Mouse (Mus musculus): ENCODE data around the gene Dpp6. TPM values are rescaled to one million over a fixed set of nuclear protein-coding genes. Genes with fewer than 3 reads are reported as not detected.

Dpp6 gene
- polyA plus RNA-seq, 1 experiment from 2014 or later: 88.3 TPM

GRCm38 (mm10) chr5:27155671-27156070 lies 338.7 kb downstream of the Dpp6 start:
- 83% methylated on average over 3 of the region's 3 CpGs for WGBS

GRCm38 (mm10) chr5:27156366-27156765 lies 339.4 kb downstream of the Dpp6 start:
- Histone ChIP-seq H3K9ac (replicated peaks) (no peak overlapping the region), H3K4me1 (peaks cover 11% of the 10 kb centered on the region), H3K27me3 (replicated peaks) (no peaks in the 10 kb centered on the region), H3K4me2 (no peak overlapping the region), H3K27ac (replicated peaks) (no peak overlapping the region), H3K4me3 (replicated peaks) (no peak overlapping the region), H3K36me3 (no peaks in the 10 kb centered on the region), H3K9me3 (replicated peaks) (no peaks in the 10 kb centered on the region)
- ATAC-seq (ENCODE audit: low FRiP score): no peak
- 44% methylated on average over 2 of the region's 2 CpGs for WGBS

More at GRCm38 (mm10) chr5:27155671-27156070, 338.7 kb downstream of the Dpp6 start:
- H3K4me3 ChIP-seq (replicated peaks): no peak overlapping the region
- H3K4me1 ChIP-seq: peaks cover 8% of the 10 kb centered on the region
- H3K9me3 ChIP-seq (replicated peaks): no peaks in the 10 kb centered on the region
- no peak for ATAC-seq (ENCODE audit: low FRiP score)
- H3K36me3 ChIP-seq: no peaks in the 10 kb centered on the region
- H3K27me3 ChIP-seq (replicated peaks): no peaks in the 10 kb centered on the region
- H3K4me2 ChIP-seq: no peak overlapping the region
- H3K9ac ChIP-seq (replicated peaks): no peak overlapping the region
- no peak overlapping the region for H3K27ac ChIP-seq (replicated peaks)

- Histone ChIP-seq H3K27ac (replicated peaks) (no peak overlapping the region), H3K4me2 (no peak overlapping the region), H3K9ac (replicated peaks) (no peak overlapping the region), H3K27me3 (replicated peaks) (no peaks in the 10 kb centered on the region), H3K36me3 (no peaks in the 10 kb centered on the region), H3K4me3 (replicated peaks) (no peak overlapping the region), H3K4me1 (peaks cover 11% of the 10 kb centered on the region), H3K9me3 (replicated peaks) (no peaks in the 10 kb centered on the region)
- no peak for ATAC-seq (ENCODE audit: low FRiP score)
- WGBS: 73% methylated on average over 11 of the region's 11 CpGs
Observed at GRCm38 (mm10) chr5:27161122-27161645, 344.2 kb downstream of the Dpp6 start.

GRCm38 (mm10) chr5:27168550-27168949 lies 351.5 kb downstream of the Dpp6 start:
- Histone ChIP-seq H3K9me3 (replicated peaks) (no peaks in the 10 kb centered on the region), H3K4me2 (no peak overlapping the region), H3K27me3 (replicated peaks) (no peaks in the 10 kb centered on the region), H3K9ac (replicated peaks) (no peak overlapping the region), H3K27ac (replicated peaks) (no peak overlapping the region), H3K36me3 (no peaks in the 10 kb centered on the region), H3K4me3 (replicated peaks) (no peak overlapping the region), H3K4me1 (no peaks in the 10 kb centered on the region)
- no peak for ATAC-seq (ENCODE audit: low FRiP score)
- WGBS: 75% methylated on average over 1 of the region's 1 CpGs

- ATAC-seq (ENCODE audit: low FRiP score): no peak
- Histone ChIP-seq H3K4me3 (replicated peaks) (no peak overlapping the region), H3K27me3 (replicated peaks) (no peaks in the 10 kb centered on the region), H3K4me1 (no peaks in the 10 kb centered on the region), H3K27ac (replicated peaks) (no peak overlapping the region), H3K4me2 (no peak overlapping the region), H3K36me3 (no peaks in the 10 kb centered on the region), H3K9ac (replicated peaks) (no peak overlapping the region), H3K9me3 (replicated peaks) (no peaks in the 10 kb centered on the region)
- WGBS: 87% methylated on average over 4 of the region's 4 CpGs
Observed at GRCm38 (mm10) chr5:27184963-27185362, 368.0 kb downstream of the Dpp6 start.

- H3K27ac ChIP-seq (replicated peaks): no peak overlapping the region
- no peak; the same call in 1 of the 2 replicates for ATAC-seq (ENCODE audit: low FRiP score)
Observed at GRCm38 (mm10) chr5:27191242-27191969, 374.4 kb downstream of the Dpp6 start.

GRCm38 (mm10) chr5:27194157-27194556 lies 377.2 kb downstream of the Dpp6 start:
- no peak overlapping the region for H3K4me2 ChIP-seq
- no peaks in the 10 kb centered on the region for H3K27me3 ChIP-seq (replicated peaks)
- H3K27ac ChIP-seq (replicated peaks): no peak overlapping the region
- H3K4me3 ChIP-seq (replicated peaks): no peak overlapping the region
- 90% methylated on average over 3 of the region's 3 CpGs for WGBS
- H3K9me3 ChIP-seq (replicated peaks): no peaks in the 10 kb centered on the region
- no peak for ATAC-seq (ENCODE audit: low FRiP score)
- H3K4me1 ChIP-seq: no peaks in the 10 kb centered on the region
- no peak overlapping the region for H3K9ac ChIP-seq (replicated peaks)
- H3K36me3 ChIP-seq: no peaks in the 10 kb centered on the region

More at GRCm38 (mm10) chr5:27191242-27191969, 374.4 kb downstream of the Dpp6 start:
- no peak overlapping the region for H3K4me3 ChIP-seq (replicated peaks)
- no peak overlapping the region for H3K9ac ChIP-seq (replicated peaks)
- 48% methylated on average over 5 of the region's 5 CpGs for WGBS
- no peaks in the 10 kb centered on the region for H3K9me3 ChIP-seq (replicated peaks)
- no peak overlapping the region for H3K4me2 ChIP-seq
- no peaks in the 10 kb centered on the region for H3K27me3 ChIP-seq (replicated peaks)
- H3K4me1 ChIP-seq: no peaks in the 10 kb centered on the region
- no peaks in the 10 kb centered on the region for H3K36me3 ChIP-seq

- H3K4me1 ChIP-seq: no peaks in the 10 kb centered on the region
- no peaks in the 10 kb centered on the region for H3K9me3 ChIP-seq (replicated peaks)
- no peak overlapping the region for H3K4me3 ChIP-seq (replicated peaks)
- 78% methylated on average over 1 of the region's 1 CpGs for WGBS
- H3K27ac ChIP-seq (replicated peaks): no peak overlapping the region
- no peaks in the 10 kb centered on the region for H3K27me3 ChIP-seq (replicated peaks)
- H3K4me2 ChIP-seq: no peak overlapping the region
- ATAC-seq (ENCODE audit: low FRiP score): no peak
- no peaks in the 10 kb centered on the region for H3K36me3 ChIP-seq
- H3K9ac ChIP-seq (replicated peaks): no peak overlapping the region
Observed at GRCm38 (mm10) chr5:27194975-27195374, 378.0 kb downstream of the Dpp6 start.

GRCm38 (mm10) chr5:27200581-27201341 lies 383.8 kb downstream of the Dpp6 start:
- Histone ChIP-seq H3K4me1 (no peaks in the 10 kb centered on the region), H3K9me3 (replicated peaks) (no peaks in the 10 kb centered on the region), H3K36me3 (no peaks in the 10 kb centered on the region), H3K27ac (replicated peaks) (no peak overlapping the region), H3K4me3 (replicated peaks) (no peak overlapping the region), H3K9ac (replicated peaks) (no peak overlapping the region), H3K27me3 (replicated peaks) (no peaks in the 10 kb centered on the region), H3K4me2 (no peak overlapping the region)
- WGBS: 72% methylated on average over 2 of the region's 2 CpGs
- no peak for ATAC-seq (ENCODE audit: low FRiP score)

GRCm38 (mm10) chr5:27203131-27203530 lies 386.1 kb downstream of the Dpp6 start:
- H3K27me3 ChIP-seq (replicated peaks): no peaks in the 10 kb centered on the region
- H3K9ac ChIP-seq (replicated peaks): no peak overlapping the region
- no peak for ATAC-seq (ENCODE audit: low FRiP score)
- H3K27ac ChIP-seq (replicated peaks): no peak overlapping the region
- no peaks in the 10 kb centered on the region for H3K9me3 ChIP-seq (replicated peaks)
- no peaks in the 10 kb centered on the region for H3K36me3 ChIP-seq
- no peak overlapping the region for H3K4me2 ChIP-seq
- no peaks in the 10 kb centered on the region for H3K4me1 ChIP-seq
- H3K4me3 ChIP-seq (replicated peaks): no peak overlapping the region

- Histone ChIP-seq H3K9me3 (replicated peaks) (no peaks in the 10 kb centered on the region), H3K4me2 (no peak overlapping the region), H3K4me3 (replicated peaks) (no peak overlapping the region), H3K27ac (replicated peaks) (no peak overlapping the region), H3K27me3 (replicated peaks) (no peaks in the 10 kb centered on the region), H3K36me3 (no peaks in the 10 kb centered on the region), H3K9ac (replicated peaks) (no peak overlapping the region), H3K4me1 (no peaks in the 10 kb centered on the region)
- no peak for ATAC-seq (ENCODE audit: low FRiP score)
- 78% methylated on average over 3 of the region's 3 CpGs for WGBS
Observed at GRCm38 (mm10) chr5:27204721-27205120, 387.7 kb downstream of the Dpp6 start.

- no peaks in the 10 kb centered on the region for H3K4me1 ChIP-seq
- no peak overlapping the region for H3K4me2 ChIP-seq
- ATAC-seq (ENCODE audit: low FRiP score): no peak
- no peaks in the 10 kb centered on the region for H3K27me3 ChIP-seq (replicated peaks)
- H3K9me3 ChIP-seq (replicated peaks): no peaks in the 10 kb centered on the region
- H3K4me3 ChIP-seq (replicated peaks): no peak overlapping the region
- 90% methylated on average over 2 of the region's 2 CpGs for WGBS
- H3K36me3 ChIP-seq: no peaks in the 10 kb centered on the region
- no peak overlapping the region for H3K9ac ChIP-seq (replicated peaks)
- H3K27ac ChIP-seq (replicated peaks): no peak overlapping the region
Observed at GRCm38 (mm10) chr5:27205754-27206153, 388.8 kb downstream of the Dpp6 start.
